Mouse (Mus musculus): ENCODE measurements around the gene Laptm4a. TPM values are rescaled to one million over a fixed set of nuclear protein-coding genes. Genes with fewer than 3 reads are reported as not detected.
"Not testable (repeated sequence)": the region's sequence is repeated elsewhere in the genome, so short reads cannot be mapped to it uniquely, and the experiment has no call there.

The Laptm4a gene
- polyA plus RNA-seq, 1 experiment from 2014 or later: 197 TPM

- Histone ChIP-seq H3K9ac (no peak overlapping the region), H3K27ac (0 out of 2 replicates have a peak overlapping the region, but pooled peaks have one; percentile 37), H3K4me1 (peaks cover 25% of the 10 kb centered on the region), H3K4me3 (no peak overlapping the region), H3K4me2 (replicated peaks) (no peak overlapping the region), H3K9me3 (no peaks in the 10 kb centered on the region), H3K36me3 (no peaks in the 10 kb centered on the region), H3K27me3 (replicated peaks) (no peaks in the 10 kb centered on the region)
- ATAC-seq (ENCODE audit: low FRiP score, low read depth): no peak
- whole genome bisulfite sequencing: 56% methylated on average over 5 of the region's 5 CpGs
These were observed 5.1 kb upstream of the Laptm4a start for GRCm38 (mm10) chr12:8916378-8916777.

DNA sequence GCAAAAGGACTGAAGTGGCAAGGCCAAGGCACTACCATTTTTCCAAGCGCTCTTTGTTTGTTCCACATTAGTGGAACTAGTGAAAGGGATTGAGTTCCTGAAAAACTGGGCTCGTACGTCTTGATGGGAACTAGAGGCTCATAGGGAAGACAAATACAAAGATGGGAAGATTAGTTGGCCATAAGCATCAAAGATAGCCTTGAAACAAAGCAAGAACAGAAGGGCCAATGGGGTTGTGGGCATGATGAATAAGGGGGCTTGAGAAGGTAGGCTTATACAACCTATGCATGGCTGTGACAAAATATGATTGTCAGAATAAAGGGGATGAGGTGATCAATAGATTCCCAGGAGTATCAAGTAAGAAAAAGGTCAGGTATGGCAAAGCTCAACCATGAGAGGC lies 2.2 kb upstream of the Laptm4a start:
- H3K27me3 ChIP-seq (replicated peaks): no peaks in the 10 kb centered on the region
- no peak overlapping the region for H3K4me3 ChIP-seq
- WGBS: 95% methylated on average over 3 of the region's 3 CpGs
- H3K9me3 ChIP-seq: no peaks in the 10 kb centered on the region
- no peak for ATAC-seq (ENCODE audit: low FRiP score, low read depth)
- no peak overlapping the region for H3K27ac ChIP-seq
- H3K4me2 ChIP-seq (replicated peaks): no peak overlapping the region
- H3K36me3 ChIP-seq: no peaks in the 10 kb centered on the region
- H3K4me1 ChIP-seq: peaks cover 19% of the 10 kb centered on the region
- H3K9ac ChIP-seq: no peak overlapping the region

DNA sequence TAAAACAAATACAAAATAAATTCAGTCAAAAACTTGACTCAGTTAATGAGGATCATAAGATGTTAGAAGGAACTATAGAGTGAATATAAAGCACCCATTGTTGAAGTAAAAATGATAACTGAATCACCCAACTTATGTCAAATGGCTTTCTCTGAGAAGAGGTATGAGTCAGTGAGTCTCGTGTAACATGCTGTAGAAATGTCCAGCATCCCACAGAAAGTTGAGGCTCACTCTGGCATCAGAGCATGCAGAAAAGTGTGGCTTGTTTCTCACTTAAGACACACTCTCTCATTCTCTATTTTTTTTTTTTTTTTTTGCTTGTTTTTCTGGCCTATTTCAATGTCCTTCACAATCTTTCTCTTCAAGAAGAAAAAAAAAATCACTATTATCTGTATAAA lies 469 bp upstream of the Laptm4a start:
- H3K27me3 ChIP-seq (replicated peaks): no peaks in the 10 kb centered on the region
- peaks cover 25% of the 10 kb centered on the region for H3K4me1 ChIP-seq
- peak overlapping the region; percentile 71 for H3K4me3 ChIP-seq
- H3K36me3 ChIP-seq: peaks cover 4% of the 10 kb centered on the region; the same call in 1 of the 2 replicates
- no peak for ATAC-seq (ENCODE audit: low FRiP score, low read depth)
- 32% methylated on average over 1 of the region's 1 CpGs for WGBS
- peak overlapping the region; percentile 89; the same call in 1 of the 2 replicates for H3K27ac ChIP-seq
- H3K9ac ChIP-seq: peak overlapping the region; percentile 58; the same call in 1 of the 2 replicates
- no peaks in the 10 kb centered on the region for H3K9me3 ChIP-seq
- peak overlapping the region; percentile 70 for H3K4me2 ChIP-seq (replicated peaks)

GRCm38 (mm10) chr12:8922369-8923124 lies 1.1 kb downstream of the Laptm4a start:
- H3K27me3 ChIP-seq (replicated peaks): no peaks in the 10 kb centered on the region
- H3K9ac ChIP-seq: peak overlapping the region; percentile 86
- peak overlapping the region; percentile 70 for H3K4me2 ChIP-seq (replicated peaks)
- H3K36me3 ChIP-seq: peaks cover 4% of the 10 kb centered on the region; the same call in 1 of the 2 replicates
- peaks cover 21% of the 10 kb centered on the region for H3K4me1 ChIP-seq
- H3K9me3 ChIP-seq: no peaks in the 10 kb centered on the region
- WGBS: 5% methylated on average over 30 of the region's 30 CpGs
- H3K4me3 ChIP-seq: peak overlapping the region; percentile 71
- peak overlapping the region; percentile 89 for H3K27ac ChIP-seq
- no peak for ATAC-seq (ENCODE audit: low FRiP score, low read depth)

DNA sequence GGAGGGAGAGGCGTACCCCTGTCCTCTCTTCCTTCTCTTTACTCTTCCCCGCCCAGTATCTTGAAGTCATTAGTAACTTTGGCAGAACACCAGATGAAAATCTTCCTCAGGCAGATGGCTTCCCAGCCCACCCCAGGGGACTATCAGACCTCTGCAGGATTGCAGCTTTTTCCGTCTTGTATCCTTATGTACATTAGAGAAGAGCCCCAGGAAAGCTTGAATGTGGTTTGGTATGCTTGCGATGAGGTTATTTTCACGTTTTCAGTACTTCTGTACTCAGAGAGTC lies 1.6 kb downstream of the Laptm4a start:
- no peak for ATAC-seq (ENCODE audit: low FRiP score, low read depth)
- Histone ChIP-seq H3K4me1 (peaks cover 25% of the 10 kb centered on the region), H3K9ac (peak overlapping the region; percentile 86), H3K27ac (no peak overlapping the region), H3K27me3 (replicated peaks) (no peaks in the 10 kb centered on the region), H3K36me3 (peaks cover 4% of the 10 kb centered on the region; the same call in 1 of the 2 replicates), H3K4me2 (replicated peaks) (peak overlapping the region; percentile 70), H3K4me3 (peak overlapping the region; percentile 71), H3K9me3 (no peaks in the 10 kb centered on the region)
- 32% methylated on average over 5 of the region's 5 CpGs for WGBS

DNA sequence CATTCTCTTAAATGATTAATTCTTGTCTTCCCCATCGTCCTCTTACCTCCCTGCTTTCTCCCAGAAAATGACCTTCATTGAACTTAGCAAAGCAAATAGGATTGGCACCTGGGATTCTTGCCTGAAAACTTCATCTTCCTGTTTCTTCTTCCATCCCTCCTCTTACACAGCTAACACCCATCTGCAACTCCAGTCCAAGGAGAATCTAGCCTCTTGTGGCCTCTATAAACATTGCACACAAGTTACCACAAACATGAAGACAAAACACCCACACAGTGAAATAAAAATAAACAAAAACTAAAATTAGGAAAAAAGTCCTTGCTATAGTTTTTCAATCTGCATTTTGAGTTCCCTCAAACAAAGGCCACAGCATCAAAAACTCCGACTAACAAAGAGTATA lies 2.1 kb downstream of the Laptm4a start:
- Histone ChIP-seq H3K4me2 (replicated peaks) (peak overlapping the region; percentile 70), H3K27me3 (replicated peaks) (no peaks in the 10 kb centered on the region), H3K4me1 (peaks cover 25% of the 10 kb centered on the region), H3K9me3 (no peaks in the 10 kb centered on the region), H3K9ac (peak overlapping the region; percentile 86), H3K27ac (no peak overlapping the region), H3K4me3 (no peak overlapping the region), H3K36me3 (peaks cover 4% of the 10 kb centered on the region; the same call in 1 of the 2 replicates)
- WGBS: 47% methylated on average over 2 of the region's 2 CpGs
- ATAC-seq (ENCODE audit: low FRiP score, low read depth): no peak

GRCm38 (mm10) chr12:8927652-8928051 lies 6.2 kb downstream of the Laptm4a start:
- Histone ChIP-seq H3K36me3 (peaks cover 4% of the 10 kb centered on the region; the same call in 1 of the 2 replicates), H3K4me3 (no peak overlapping the region), H3K4me2 (replicated peaks) (no peak overlapping the region), H3K27me3 (replicated peaks) (no peaks in the 10 kb centered on the region), H3K9ac (no peak overlapping the region), H3K27ac (no peak overlapping the region), H3K9me3 (no peaks in the 10 kb centered on the region), H3K4me1 (peaks cover 32% of the 10 kb centered on the region)
- ATAC-seq (ENCODE audit: low FRiP score, low read depth): no peak
- WGBS: 89% methylated on average over 3 of the region's 3 CpGs

- Histone ChIP-seq H3K9ac (no peak overlapping the region), H3K4me1 (peaks cover 22% of the 10 kb centered on the region), H3K9me3 (no peaks in the 10 kb centered on the region), H3K4me3 (no peak overlapping the region), H3K36me3 (peaks cover 13% of the 10 kb centered on the region), H3K27me3 (replicated peaks) (no peaks in the 10 kb centered on the region), H3K27ac (no peak overlapping the region), H3K4me2 (replicated peaks) (no peak overlapping the region)
- no peak for ATAC-seq (ENCODE audit: low FRiP score, low read depth)
- 79% methylated on average over 4 of the region's 4 CpGs for WGBS
These were observed 7.3 kb downstream of the Laptm4a start for GRCm38 (mm10) chr12:8928766-8929165.

- no peak for ATAC-seq (ENCODE audit: low FRiP score, low read depth)
These were observed 9.6 kb downstream of the Laptm4a start for GRCm38 (mm10) chr12:8931083-8931482.

DNA sequence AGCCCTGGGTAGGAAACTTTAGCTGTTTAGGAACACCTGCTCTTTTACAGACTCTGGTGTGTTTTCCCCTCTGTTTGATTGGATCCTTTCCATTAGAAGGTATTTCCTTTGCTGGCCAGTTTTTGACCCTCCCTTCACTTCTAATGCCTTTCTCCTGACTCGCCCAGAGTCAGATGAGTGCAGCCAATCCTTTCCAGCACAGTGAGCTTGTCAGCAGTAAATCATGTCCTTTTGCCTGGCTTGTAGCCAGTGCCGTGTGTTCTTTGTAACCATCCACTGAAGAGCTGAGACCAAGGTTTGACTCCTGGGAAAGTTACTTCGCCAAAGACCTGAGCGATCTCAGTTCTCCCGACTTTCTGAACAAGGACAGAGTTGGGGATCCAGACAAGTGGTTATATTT lies 13.9 kb downstream of the Laptm4a start:
- Histone ChIP-seq H3K9me3 (no peaks in the 10 kb centered on the region), H3K27ac (no peak overlapping the region), H3K9ac (no peak overlapping the region), H3K4me3 (no peak overlapping the region), H3K27me3 (replicated peaks) (no peaks in the 10 kb centered on the region), H3K36me3 (peaks cover 61% of the 10 kb centered on the region), H3K4me2 (replicated peaks) (no peak overlapping the region), H3K4me1 (no peaks in the 10 kb centered on the region)
- ATAC-seq (ENCODE audit: low FRiP score, low read depth): peak; percentile 78
- WGBS: 59% methylated on average over 5 of the region's 5 CpGs

More at GRCm38 (mm10) chr12:8931083-8931482, 9.6 kb downstream of the Laptm4a start:
- no peak overlapping the region for H3K4me2 ChIP-seq (replicated peaks)
- H3K27ac ChIP-seq: no peak overlapping the region
- no peaks in the 10 kb centered on the region for H3K27me3 ChIP-seq (replicated peaks)
- WGBS: 93% methylated on average over 4 of the region's 4 CpGs
- no peak overlapping the region for H3K4me3 ChIP-seq
- no peak overlapping the region for H3K9ac ChIP-seq
- H3K36me3 ChIP-seq: peaks cover 26% of the 10 kb centered on the region
- peaks cover 11% of the 10 kb centered on the region for H3K4me1 ChIP-seq
- H3K9me3 ChIP-seq: no peaks in the 10 kb centered on the region

GRCm38 (mm10) chr12:8936210-8936609 lies 14.7 kb downstream of the Laptm4a start:
- not testable (repeated sequence) for H3K9ac ChIP-seq; H3K27ac ChIP-seq; H3K27me3 ChIP-seq (replicated peaks); ATAC-seq (ENCODE audit: low FRiP score, low read depth); H3K4me1 ChIP-seq; H3K4me2 ChIP-seq (replicated peaks); H3K9me3 ChIP-seq; H3K4me3 ChIP-seq
- WGBS: 79% methylated on average over 4 of the region's 4 CpGs
- H3K36me3 ChIP-seq: peaks cover 61% of the 10 kb centered on the region

DNA sequence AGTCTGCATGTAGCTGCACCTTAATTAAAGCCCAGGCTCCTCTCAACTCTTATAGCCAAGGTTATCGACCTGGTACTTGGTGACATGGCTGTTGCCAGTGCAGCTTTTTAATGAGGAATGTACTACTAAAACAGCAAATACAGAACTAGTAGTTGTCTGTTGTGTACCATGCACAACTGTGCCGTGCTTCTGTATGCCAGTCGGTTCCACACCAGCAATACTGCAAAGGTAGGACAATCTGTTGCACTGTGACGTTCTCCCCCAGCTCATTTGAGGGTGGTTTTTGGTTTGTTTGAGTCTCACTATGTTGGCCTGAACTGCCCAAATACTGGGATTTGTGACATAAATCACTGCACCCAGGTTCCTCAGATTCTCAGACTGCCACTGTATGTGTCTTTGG lies 18.0 kb downstream of the Laptm4a start:
- 94% methylated on average over 4 of the region's 4 CpGs for WGBS
- H3K4me1 ChIP-seq: no peaks in the 10 kb centered on the region
- H3K4me3 ChIP-seq: no peak overlapping the region
- H3K4me2 ChIP-seq (replicated peaks): no peak overlapping the region
- no peaks in the 10 kb centered on the region for H3K9me3 ChIP-seq
- H3K9ac ChIP-seq: no peak overlapping the region
- H3K27ac ChIP-seq: no peak overlapping the region
- peaks cover 48% of the 10 kb centered on the region for H3K36me3 ChIP-seq
- H3K27me3 ChIP-seq (replicated peaks): no peaks in the 10 kb centered on the region
- no peak for ATAC-seq (ENCODE audit: low FRiP score, low read depth)

All from neural tube, embryonic 12.5 days (tissue).